Mouse (Mus musculus) forebrain, embryonic 11.5 days (tissue): ENCODE results near the gene Sh3gl2. TPM values are rescaled to one million over a fixed set of nuclear protein-coding genes. Genes with fewer than 3 reads are reported as not detected.

ENCODE experiments used
- ATAC-seq: fragments of 200-750 bp; cut with Nextera tagmentation; replicated peaks from 2 replicates; pipeline ENCODE4 v1.8.0; 2017; ENCODE audit warnings: moderate TSS enrichment; ENCODE audit not compliant: low FRiP score
- DNase-seq: peaks from one replicate; pipeline ENCODE4 v3.0.0-alpha.2; 2017; ENCODE audit warnings: low spot score
- H3K27ac ChIP-seq: fragments of 300-500 bp; sonication (generic); 2 replicates; pipeline ENCODE4 v1.5.1; 2014; ENCODE audit warnings: low read depth, low read length
- H3K27me3 ChIP-seq: fragments of 300-500 bp; sonication (generic); 2 replicates; pipeline ENCODE4 v1.6.1; 2014; ENCODE audit warnings: mild to moderate bottlenecking, low read length, mixed read lengths; ENCODE audit not compliant: control insufficient read depth, insufficient read depth
- H3K36me3 ChIP-seq: fragments of 300-500 bp; sonication (generic); 2 replicates; pipeline ENCODE4 v1.6.1; 2014; ENCODE audit warnings: mild to moderate bottlenecking, low read length, moderate library complexity, mixed read lengths; ENCODE audit not compliant: control insufficient read depth, insufficient read depth
- H3K4me1 ChIP-seq: fragments of 300-500 bp; sonication (generic); replicated peaks from 2 replicates; pipeline ENCODE4 v1.6.1; 2014; ENCODE audit warnings: low read length, mixed read lengths; ENCODE audit not compliant: control insufficient read depth, insufficient read depth
- H3K4me2 ChIP-seq: fragments of 300-500 bp; sonication (generic); 2 replicates; pipeline ENCODE4 v1.6.1; 2014; ENCODE audit warnings: low read depth, mild to moderate bottlenecking, low read length, moderate library complexity, mixed read lengths; ENCODE audit not compliant: severe bottlenecking
- H3K4me3 ChIP-seq: fragments of 300-500 bp; sonication (generic); 2 replicates; pipeline ENCODE4 v1.5.1; 2014; ENCODE audit warnings: low read depth, low read length
- H3K9ac ChIP-seq: fragments of 300-500 bp; sonication (generic); 2 replicates; pipeline ENCODE4 v1.6.1; 2014; ENCODE audit warnings: low read length
- H3K9me3 ChIP-seq: fragments of 300-500 bp; sonication (generic); 2 replicates; pipeline ENCODE4 v1.6.1; 2016; ENCODE audit warnings: low read length, mixed read lengths; ENCODE audit not compliant: control insufficient read depth
- WGBS: fragments of 180-500 bp; shearing (Covaris S2); extraction: QIAGEN DNeasy Blood & Tissue Kit; methylation state at CpG from one replicate; pipeline ENCODE4 v1.1.7; 2014; 5-methylcytosine and 5-hydroxymethylcytosine counted together
- polyA plus RNA-seq: library from polyadenylated mRNA; unstranded; fragments of >200 nt; fragmentation: Nextera tagmentation; extraction: Ambion mirVana; gene quantifications from 2 replicates; pipeline ENCODE4 v1.2.1, GENCODE M21; 2014

The Sh3gl2 gene
- polyA plus RNA-seq, 1 experiment from 2014 or later = 8.3 TPM

DNA sequence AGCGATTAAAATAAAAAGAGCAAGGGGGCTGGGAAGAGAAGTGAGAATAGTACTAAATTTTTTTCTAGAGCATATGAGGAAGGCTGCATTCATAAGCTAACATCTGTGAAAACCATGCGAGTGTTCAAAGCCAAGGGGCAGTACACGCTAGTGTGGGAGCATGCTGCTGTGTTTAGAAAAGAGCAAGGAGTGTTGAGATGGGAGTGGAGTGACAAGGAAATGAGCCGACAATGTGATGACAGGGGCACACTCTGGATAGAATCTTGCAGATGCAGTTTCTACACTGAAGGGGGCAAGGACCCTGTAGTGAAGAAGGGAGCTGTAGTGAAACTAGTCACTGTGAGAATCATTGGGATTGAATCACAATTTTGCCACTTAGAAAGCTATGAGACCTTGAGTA lies 481.2 kb downstream of the Sh3gl2 start:
- Histone ChIP-seq H3K4me2 (no peak overlapping the region), H3K9me3 (no peaks in the 10 kb centered on the region), H3K27ac (no peak overlapping the region), H3K4me3 (no peak overlapping the region), H3K4me1 (no peaks in the 10 kb centered on the region), H3K9ac (no peak overlapping the region), H3K27me3 (no peaks in the 10 kb centered on the region), H3K36me3 (no peaks in the 10 kb centered on the region)
- DNase-seq = no peak
- ATAC-seq = no peak
- WGBS = 94% methylated on average over 4 of the region's 4 CpGs
